Mouse (Mus musculus): ENCODE data around the gene Galc. TPM values are rescaled to one million over a fixed set of nuclear protein-coding genes. Genes with fewer than 3 reads are reported as not detected.

Gene Galc
- polyA plus RNA-seq, 1 experiment from 2014 or later = 14.6 TPM

DNA sequence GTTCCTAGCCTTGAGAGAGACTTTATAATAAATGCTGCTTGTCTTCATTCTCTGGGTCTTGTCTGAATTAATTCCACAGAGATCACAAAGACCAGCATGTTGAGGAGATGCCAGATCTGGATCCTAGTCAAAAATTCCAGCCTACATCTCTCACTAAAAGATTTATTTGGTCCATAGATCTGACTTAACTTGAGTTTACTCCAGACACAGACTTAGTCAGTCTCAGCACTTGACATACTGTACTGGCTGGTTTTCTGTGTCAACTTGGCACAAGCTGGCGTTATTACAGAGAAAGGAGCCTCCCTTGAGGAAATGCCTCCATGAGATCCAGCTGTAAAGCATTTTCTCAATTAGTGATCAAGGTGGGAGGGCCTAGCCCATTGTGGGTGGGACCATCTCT, 61.9 kb downstream of the Galc start:
- no peak for ATAC-seq (ENCODE audit: low FRiP score, low TSS enrichment)
- Histone ChIP-seq H3K4me1 (ENCODE audit: insufficient read depth, low read length) (no peaks in the 10 kb centered on the region), H3K27ac (ENCODE audit: low read length) (no peak overlapping the region), H3K4me3 (ENCODE audit: low read length) (no peak overlapping the region), H3K36me3 (ENCODE audit: insufficient read depth, low read length) (no peaks in the 10 kb centered on the region), H3K27me3 (ENCODE audit: insufficient read depth, low read length) (no peaks in the 10 kb centered on the region), H3K4me2 (replicated peaks; ENCODE audit: low read depth, low read length) (no peak overlapping the region), H3K9ac (replicated peaks; ENCODE audit: low read length) (no peak overlapping the region), H3K9me3 (ENCODE audit: low read length) (no peaks in the 10 kb centered on the region)
- WGBS = 55% methylated on average over 1 of the region's 1 CpGs

DNA sequence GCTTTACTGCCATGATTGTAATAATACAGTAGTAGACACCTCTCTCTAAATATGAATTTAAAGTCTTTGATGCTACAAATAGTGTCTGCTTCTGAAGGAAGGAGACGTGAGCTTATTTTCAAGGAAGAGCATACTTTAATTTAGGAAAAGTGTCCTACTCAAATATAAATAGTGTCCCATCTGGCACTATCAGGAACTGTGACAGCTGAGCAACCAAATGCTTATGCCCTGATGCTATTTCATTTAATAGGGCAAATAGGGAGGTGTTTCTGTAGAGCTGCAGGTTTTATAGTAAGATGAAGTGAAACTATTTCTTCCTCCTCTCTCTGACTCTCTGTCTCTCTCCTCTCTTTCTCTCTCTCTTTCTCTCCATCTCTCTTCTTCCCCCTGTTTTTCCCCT, 69.1 kb downstream of the Galc start:
- ATAC-seq (ENCODE audit: low FRiP score, low TSS enrichment) = no peak
- H3K27me3 ChIP-seq (ENCODE audit: insufficient read depth, low read length) = no peaks in the 10 kb centered on the region
- no peak overlapping the region for H3K9ac ChIP-seq (replicated peaks; ENCODE audit: low read length)
- H3K4me2 ChIP-seq (replicated peaks; ENCODE audit: low read depth, low read length) = no peak overlapping the region
- no peaks in the 10 kb centered on the region for H3K36me3 ChIP-seq (ENCODE audit: insufficient read depth, low read length)
- H3K9me3 ChIP-seq (ENCODE audit: low read length) = no peaks in the 10 kb centered on the region
- WGBS = 79% methylated on average over 1 of the region's 1 CpGs
- no peak overlapping the region for H3K4me3 ChIP-seq (ENCODE audit: low read length)
- H3K4me1 ChIP-seq (ENCODE audit: insufficient read depth, low read length) = no peaks in the 10 kb centered on the region
- H3K27ac ChIP-seq (ENCODE audit: low read length) = no peak overlapping the region

DNA sequence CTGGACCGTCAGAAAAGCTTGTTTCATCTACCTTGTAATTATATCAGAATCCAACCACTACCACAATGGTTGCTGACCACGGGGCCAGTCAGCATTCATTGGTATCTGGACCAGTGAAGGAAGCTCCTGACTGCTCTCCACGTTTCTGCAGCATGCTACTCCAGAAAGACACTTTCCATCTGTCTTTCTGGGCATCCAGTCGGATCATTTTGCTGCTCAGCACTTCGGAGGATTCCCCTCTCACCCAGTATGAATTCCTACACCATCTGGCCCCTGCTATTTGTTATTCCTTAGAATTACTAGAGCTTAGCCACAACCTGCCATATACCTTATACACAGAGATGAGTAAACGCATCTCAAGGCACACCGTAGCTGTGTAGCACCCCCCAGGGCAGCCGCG, 70.2 kb downstream of the Galc start:
- ATAC-seq (ENCODE audit: low FRiP score, low TSS enrichment) = no peak
- Histone ChIP-seq H3K4me3 (ENCODE audit: low read length) (no peak overlapping the region), H3K4me1 (ENCODE audit: insufficient read depth, low read length) (no peaks in the 10 kb centered on the region), H3K9ac (replicated peaks; ENCODE audit: low read length) (no peak overlapping the region), H3K9me3 (ENCODE audit: low read length) (no peaks in the 10 kb centered on the region), H3K27me3 (ENCODE audit: insufficient read depth, low read length) (no peaks in the 10 kb centered on the region), H3K36me3 (ENCODE audit: insufficient read depth, low read length) (no peaks in the 10 kb centered on the region), H3K4me2 (replicated peaks; ENCODE audit: low read depth, low read length) (no peak overlapping the region), H3K27ac (ENCODE audit: low read length) (no peak overlapping the region)
- 78% methylated on average over 9 of the region's 9 CpGs for WGBS

DNA sequence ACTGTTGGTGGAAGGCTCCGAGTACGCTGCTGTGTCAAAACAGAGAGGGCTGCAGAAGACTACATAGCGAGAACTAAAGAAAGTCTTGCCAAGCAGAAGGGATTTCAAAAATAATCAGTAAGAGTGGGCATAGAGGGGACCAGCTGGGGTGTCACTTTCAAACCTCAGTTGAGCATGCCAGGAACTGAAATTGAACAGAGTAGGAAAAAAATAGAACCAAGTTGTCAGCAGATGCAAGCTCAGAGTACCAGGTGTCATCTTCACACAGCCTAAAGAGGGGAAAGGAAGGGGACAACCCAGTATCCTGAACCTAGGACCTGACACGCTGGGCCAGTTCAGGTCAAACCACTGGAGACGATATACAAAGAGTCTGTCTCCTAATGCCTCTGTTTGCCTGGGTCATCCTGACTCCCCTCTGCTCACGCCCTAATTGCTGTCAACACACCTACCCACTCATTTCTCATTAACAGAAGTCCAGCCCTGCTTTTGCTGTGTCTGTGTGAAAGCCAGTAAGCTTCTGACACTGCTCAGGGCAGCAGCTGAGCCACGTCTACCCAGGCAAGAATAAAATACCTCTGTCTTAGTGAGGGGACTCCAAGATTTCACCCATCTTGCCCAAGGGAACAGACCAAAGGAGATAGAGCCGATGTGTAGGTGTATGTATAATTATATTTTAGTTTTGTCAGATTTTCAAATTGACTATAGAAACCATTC, 71.9 kb downstream of the Galc start:
- H3K27ac ChIP-seq (ENCODE audit: low read length) = no peak overlapping the region
- H3K36me3 ChIP-seq (ENCODE audit: insufficient read depth, low read length) = no peaks in the 10 kb centered on the region
- no peaks in the 10 kb centered on the region for H3K9me3 ChIP-seq (ENCODE audit: low read length)
- no peak overlapping the region for H3K4me3 ChIP-seq (ENCODE audit: low read length)
- H3K9ac ChIP-seq (replicated peaks; ENCODE audit: low read length) = no peak overlapping the region
- 62% methylated on average over 8 of the region's 8 CpGs for WGBS
- H3K4me2 ChIP-seq (replicated peaks; ENCODE audit: low read depth, low read length) = no peak overlapping the region
- H3K4me1 ChIP-seq (ENCODE audit: insufficient read depth, low read length) = no peaks in the 10 kb centered on the region
- no peak for ATAC-seq (ENCODE audit: low FRiP score, low TSS enrichment)
- H3K27me3 ChIP-seq (ENCODE audit: insufficient read depth, low read length) = no peaks in the 10 kb centered on the region

DNA sequence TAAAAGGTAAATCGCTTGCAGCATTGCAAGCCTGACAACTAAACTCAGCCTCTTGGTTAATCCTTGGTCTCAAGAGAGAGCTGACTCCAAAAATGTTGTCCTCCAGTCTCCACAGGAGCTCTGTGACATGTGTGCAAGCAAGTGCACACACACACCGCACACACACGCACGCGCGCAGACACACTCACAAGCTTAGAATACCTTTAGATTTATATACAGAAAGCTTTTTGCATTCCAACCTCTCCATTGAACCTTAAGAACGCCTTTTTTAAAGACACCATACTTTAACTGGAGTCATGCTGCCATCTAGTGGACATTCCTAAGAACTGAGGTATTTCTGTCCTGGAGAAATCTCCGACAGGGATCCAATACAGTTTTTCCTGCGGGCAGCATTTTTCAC, 77.5 kb downstream of the Galc start:
- ATAC-seq (ENCODE audit: low FRiP score, low TSS enrichment) = no peak
- Histone ChIP-seq H3K4me1 (ENCODE audit: insufficient read depth, low read length) (peaks cover 6% of the 10 kb centered on the region; the same call in 1 of the 2 replicates), H3K36me3 (ENCODE audit: insufficient read depth, low read length) (no peaks in the 10 kb centered on the region), H3K27ac (ENCODE audit: low read length) (no peak overlapping the region), H3K27me3 (ENCODE audit: insufficient read depth, low read length) (no peaks in the 10 kb centered on the region), H3K4me3 (ENCODE audit: low read length) (no peak overlapping the region), H3K4me2 (replicated peaks; ENCODE audit: low read depth, low read length) (peak overlapping the region; percentile 39; the same call in 1 of the 2 replicates), H3K9ac (replicated peaks; ENCODE audit: low read length) (no peak overlapping the region), H3K9me3 (ENCODE audit: low read length) (no peaks in the 10 kb centered on the region; the same call in 1 of the 2 replicates)
- WGBS = 19% methylated on average over 9 of the region's 9 CpGs

DNA sequence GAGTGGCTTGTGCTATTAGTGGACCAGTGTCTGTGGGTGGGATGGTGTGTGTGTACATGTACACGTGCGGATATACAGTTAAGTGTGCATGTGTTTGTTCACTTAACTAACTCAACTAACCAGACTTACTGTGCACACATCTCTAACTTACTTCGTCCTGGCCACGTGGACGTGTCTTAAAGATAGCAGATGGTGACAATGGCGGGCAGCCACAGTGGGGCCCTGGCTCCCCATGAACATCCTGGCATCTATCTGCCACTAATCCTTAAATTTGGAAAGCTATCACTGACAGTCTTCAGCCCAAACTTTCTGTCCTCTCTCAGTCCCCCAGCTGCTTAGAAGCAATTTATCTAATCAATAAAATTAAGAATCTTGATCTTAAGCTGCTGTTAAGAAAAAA, 78.5 kb downstream of the Galc start:
- WGBS = 93% methylated on average over 6 of the region's 6 CpGs
- Histone ChIP-seq H3K4me2 (replicated peaks; ENCODE audit: low read depth, low read length) (no peak overlapping the region), H3K4me1 (ENCODE audit: insufficient read depth, low read length) (peaks cover 6% of the 10 kb centered on the region; the same call in 1 of the 2 replicates), H3K27me3 (ENCODE audit: insufficient read depth, low read length) (no peaks in the 10 kb centered on the region), H3K4me3 (ENCODE audit: low read length) (no peak overlapping the region), H3K27ac (ENCODE audit: low read length) (no peak overlapping the region), H3K9me3 (ENCODE audit: low read length) (no peaks in the 10 kb centered on the region; the same call in 1 of the 2 replicates), H3K36me3 (ENCODE audit: insufficient read depth, low read length) (no peaks in the 10 kb centered on the region), H3K9ac (replicated peaks; ENCODE audit: low read length) (no peak overlapping the region)
- no peak for ATAC-seq (ENCODE audit: low FRiP score, low TSS enrichment)

DNA sequence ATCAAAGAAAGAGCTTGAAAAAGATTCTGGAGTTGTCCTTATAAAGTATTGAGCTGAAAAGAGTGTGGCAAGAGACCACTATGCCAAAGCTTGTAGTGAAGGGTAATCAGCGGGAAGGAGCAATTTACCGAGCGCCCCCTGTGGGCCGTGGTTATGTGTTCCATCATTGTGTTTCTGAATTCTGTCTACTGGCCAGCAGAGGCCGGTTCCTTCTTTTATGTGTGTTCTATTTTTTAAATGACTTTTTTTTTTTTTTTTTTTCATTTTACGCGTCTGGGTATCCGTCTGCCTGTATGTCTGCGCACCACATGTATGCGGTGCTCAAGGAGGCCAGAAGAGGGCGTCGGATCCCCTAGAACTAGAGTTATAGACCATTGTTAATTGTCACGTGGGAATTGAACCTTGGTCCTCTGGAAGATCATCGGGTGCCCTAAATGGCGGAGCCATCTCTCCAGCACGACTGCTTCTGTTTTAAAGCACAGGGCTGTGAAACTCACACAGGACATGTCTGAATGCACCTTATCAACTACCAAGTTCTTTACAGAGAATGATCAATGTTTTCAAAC, 78.9 kb downstream of the Galc start:
- H3K9me3 ChIP-seq (ENCODE audit: low read length) = no peaks in the 10 kb centered on the region; the same call in 1 of the 2 replicates
- peaks cover 6% of the 10 kb centered on the region; the same call in 1 of the 2 replicates for H3K4me1 ChIP-seq (ENCODE audit: insufficient read depth, low read length)
- H3K27ac ChIP-seq (ENCODE audit: low read length) = no peak overlapping the region
- H3K4me3 ChIP-seq (ENCODE audit: low read length) = no peak overlapping the region
- 91% methylated on average over 16 of the region's 16 CpGs for whole genome bisulfite sequencing
- no peak overlapping the region for H3K4me2 ChIP-seq (replicated peaks; ENCODE audit: low read depth, low read length)
- no peaks in the 10 kb centered on the region for H3K27me3 ChIP-seq (ENCODE audit: insufficient read depth, low read length)
- no peak for ATAC-seq (ENCODE audit: low FRiP score, low TSS enrichment)
- no peak overlapping the region for H3K9ac ChIP-seq (replicated peaks; ENCODE audit: low read length)
- H3K36me3 ChIP-seq (ENCODE audit: insufficient read depth, low read length) = no peaks in the 10 kb centered on the region

DNA sequence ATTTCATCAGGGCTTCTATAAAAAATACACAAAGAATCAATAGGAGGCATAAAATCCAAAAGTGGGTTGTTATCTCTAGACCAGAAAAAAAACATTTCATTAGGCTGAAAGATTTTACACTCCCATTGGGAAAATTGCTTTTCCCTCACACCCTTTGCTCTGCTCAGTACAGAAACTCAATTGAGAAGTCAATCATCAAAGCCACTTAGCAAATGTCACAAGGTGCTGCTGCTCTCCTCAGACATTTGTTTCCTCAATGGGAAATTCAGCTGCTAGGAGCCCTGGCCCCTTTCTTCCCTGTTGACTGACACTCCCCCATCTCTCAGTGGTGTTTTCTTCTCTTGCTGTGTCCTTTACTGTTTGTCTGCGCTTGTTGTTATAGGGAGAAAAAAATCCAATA, 79.8 kb downstream of the Galc start:
- Histone ChIP-seq H3K27me3 (ENCODE audit: insufficient read depth, low read length) (no peaks in the 10 kb centered on the region), H3K4me1 (ENCODE audit: insufficient read depth, low read length) (peaks cover 6% of the 10 kb centered on the region; the same call in 1 of the 2 replicates), H3K4me3 (ENCODE audit: low read length) (no peak overlapping the region), H3K4me2 (replicated peaks; ENCODE audit: low read depth, low read length) (no peak overlapping the region), H3K9ac (replicated peaks; ENCODE audit: low read length) (no peak overlapping the region), H3K9me3 (ENCODE audit: low read length) (no peaks in the 10 kb centered on the region; the same call in 1 of the 2 replicates), H3K27ac (ENCODE audit: low read length) (no peak overlapping the region), H3K36me3 (ENCODE audit: insufficient read depth, low read length) (no peaks in the 10 kb centered on the region)
- WGBS = 63% methylated on average over 1 of the region's 1 CpGs
- 0 out of 2 replicates have a peak, but pooled peaks have one; percentile 12 for ATAC-seq (ENCODE audit: low FRiP score, low TSS enrichment)

DNA sequence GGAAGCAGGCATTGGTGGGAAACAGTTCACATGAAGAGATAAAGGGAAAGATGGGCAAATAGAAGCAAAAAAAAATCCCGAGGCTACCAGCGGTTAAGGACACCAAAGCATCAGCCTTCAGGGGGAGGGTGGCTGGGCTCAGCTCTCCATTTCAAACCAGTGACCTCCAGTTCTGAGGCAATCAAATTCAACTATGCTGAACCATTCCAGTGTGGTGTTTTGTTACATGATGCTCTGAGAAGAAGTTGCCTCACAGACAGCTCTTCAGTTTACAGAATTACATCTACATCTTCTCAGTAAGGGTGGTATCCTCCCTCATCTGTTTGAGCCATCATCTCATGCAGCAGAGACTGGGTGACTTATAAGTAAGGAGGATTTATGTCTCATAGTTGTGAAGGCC, 82.6 kb downstream of the Galc start:
- H3K9me3 ChIP-seq (ENCODE audit: low read length) = no peaks in the 10 kb centered on the region; the same call in 1 of the 2 replicates
- peak; percentile 70 for ATAC-seq (ENCODE audit: low FRiP score, low TSS enrichment)
- 60% methylated on average over 2 of the region's 2 CpGs for WGBS
- no peak overlapping the region for H3K4me3 ChIP-seq (ENCODE audit: low read length)
- H3K4me2 ChIP-seq (replicated peaks; ENCODE audit: low read depth, low read length) = no peak overlapping the region
- H3K27me3 ChIP-seq (ENCODE audit: insufficient read depth, low read length) = no peaks in the 10 kb centered on the region
- no peaks in the 10 kb centered on the region for H3K36me3 ChIP-seq (ENCODE audit: insufficient read depth, low read length)
- peaks cover 6% of the 10 kb centered on the region; the same call in 1 of the 2 replicates for H3K4me1 ChIP-seq (ENCODE audit: insufficient read depth, low read length)
- no peak overlapping the region for H3K27ac ChIP-seq (ENCODE audit: low read length)
- no peak overlapping the region for H3K9ac ChIP-seq (replicated peaks; ENCODE audit: low read length)

DNA sequence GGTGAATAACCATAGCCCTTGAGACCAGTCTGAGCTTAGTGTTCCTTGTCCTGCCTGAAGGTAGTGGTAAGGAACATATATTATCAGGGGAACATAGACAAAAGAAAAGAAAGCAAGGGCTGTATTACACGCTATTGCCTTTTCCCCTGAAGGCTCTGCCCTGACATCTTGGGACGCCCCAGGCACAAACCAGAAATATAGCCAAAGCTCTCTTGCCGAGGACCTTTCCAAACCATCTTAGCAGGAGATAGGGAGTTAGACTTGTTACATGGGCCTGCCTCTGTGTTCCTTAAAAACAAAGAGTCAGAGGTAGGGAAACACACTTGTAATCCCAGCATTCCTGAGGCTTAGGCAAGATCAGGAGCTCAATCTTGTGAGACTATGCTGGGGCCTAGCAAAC, 97.4 kb downstream of the Galc start:
- no peak overlapping the region for H3K4me3 ChIP-seq (ENCODE audit: low read length)
- no peak for ATAC-seq (ENCODE audit: low FRiP score, low TSS enrichment)
- 87% methylated on average over 3 of the region's 3 CpGs for WGBS
- no peaks in the 10 kb centered on the region for H3K4me1 ChIP-seq (ENCODE audit: insufficient read depth, low read length)
- H3K4me2 ChIP-seq (replicated peaks; ENCODE audit: low read depth, low read length) = no peak overlapping the region
- H3K9ac ChIP-seq (replicated peaks; ENCODE audit: low read length) = no peak overlapping the region
- no peak overlapping the region for H3K27ac ChIP-seq (ENCODE audit: low read length)
- H3K9me3 ChIP-seq (ENCODE audit: low read length) = no peaks in the 10 kb centered on the region
- no peaks in the 10 kb centered on the region for H3K36me3 ChIP-seq (ENCODE audit: insufficient read depth, low read length)
- H3K27me3 ChIP-seq (ENCODE audit: insufficient read depth, low read length) = no peaks in the 10 kb centered on the region
